Mouse (Mus musculus) CH12.LX (cell line): Measurements from ENCODE around the gene Klhdc9.

ENCODE experiments used
- CHD2 ChIP-seq: IDR thresholded peaks from 2 replicates; pipeline ENCODE4 v1.6.1; 2011; ENCODE audit warnings: low read length, improper control_type of control experiment
- CTCF ChIP-seq, 2 experiments: IDR thresholded peaks in 1 of 2; conservative IDR thresholded peaks in 1 of 2; 2 replicates each; pipeline ENCODE4 v1.5.1; 2011 to 2012; ENCODE audit warnings: low read depth in 2 of 2, low read length in 2 of 2, improper control_type of control experiment in 1 of 2, inconsistent platforms in 1 of 2, mild to moderate bottlenecking in 1 of 2, moderate library complexity in 1 of 2
- ETS1 ChIP-seq: conservative IDR thresholded peaks from 2 replicates; pipeline ENCODE4 v1.6.1; 2012; ENCODE audit warnings: low read depth, mild to moderate bottlenecking, inconsistent platforms, low read length, improper control_type of control experiment, moderate library complexity
- HCFC1 ChIP-seq: IDR thresholded peaks from 2 replicates; pipeline ENCODE4 v1.6.1; 2012; ENCODE audit warnings: low read depth, mild to moderate bottlenecking, inconsistent platforms, low read length, improper control_type of control experiment
- JUN ChIP-seq: IDR thresholded peaks from 2 replicates; pipeline ENCODE4 v1.6.1; 2011; ENCODE audit warnings: low read depth, mild to moderate bottlenecking, low read length, improper control_type of control experiment, moderate library complexity; ENCODE audit not compliant: insufficient read depth
- JUND ChIP-seq: conservative IDR thresholded peaks from 2 replicates; pipeline ENCODE4 v1.6.1; 2011; ENCODE audit warnings: low read depth, low read length, improper control_type of control experiment
- KAT2A ChIP-seq: IDR thresholded peaks from 2 replicates; pipeline ENCODE4 v1.6.1; 2012; ENCODE audit warnings: low read length, improper control_type of control experiment, inconsistent platforms; ENCODE audit not compliant: insufficient replicate concordance
- MAZ ChIP-seq: IDR thresholded peaks from 2 replicates; pipeline ENCODE4 v1.6.1; 2012; ENCODE audit warnings: low read depth, mild to moderate bottlenecking, inconsistent platforms, low read length, improper control_type of control experiment, moderate library complexity
- MYC ChIP-seq: IDR thresholded peaks from 2 replicates; pipeline ENCODE4 v1.6.1; 2011; ENCODE audit warnings: low read depth, mild to moderate bottlenecking, improper control_type of control experiment, low read length
- POLR2A ChIP-seq: IDR thresholded peaks from 2 replicates; pipeline ENCODE4 v1.6.1; 2011; ENCODE audit warnings: low read depth, mild to moderate bottlenecking, improper control_type of control experiment, low read length
- POLR2AphosphoS2 ChIP-seq: IDR thresholded peaks from 2 replicates; pipeline ENCODE4 v1.6.1; 2011; ENCODE audit warnings: low read depth, low read length, improper control_type of control experiment
- ZKSCAN1 ChIP-seq: IDR thresholded peaks from 2 replicates; pipeline ENCODE4 v1.6.1; 2012; ENCODE audit warnings: low read depth, inconsistent platforms, low read length, improper control_type of control experiment, borderline replicate concordance

DNA sequence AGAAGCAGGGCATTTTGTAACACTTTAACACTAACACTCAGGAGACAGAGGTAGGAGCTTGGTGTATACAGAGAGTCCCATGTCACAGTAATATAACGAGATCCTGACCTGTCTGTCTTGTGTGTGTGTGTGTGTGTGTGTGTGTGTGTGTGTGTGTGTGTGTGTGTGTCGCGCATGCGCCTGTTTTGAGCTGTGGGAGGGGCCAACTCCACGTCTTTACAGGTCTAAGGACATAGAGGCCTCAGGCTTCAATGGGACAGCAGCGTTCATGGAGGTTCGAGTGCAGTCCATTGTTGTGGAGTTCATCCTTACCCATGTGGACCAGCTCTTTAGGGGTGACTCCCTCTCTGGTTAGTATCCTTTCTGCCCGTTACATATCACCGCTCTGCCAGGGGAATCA is 42.4 kb upstream of the Klhdc9 start:
- TF ChIP-seq JUN (no peak), MYC (no peak), CTCF (conservative IDR thresholded peaks at IDR 0.05 in 1 of 2, IDR thresholded peaks at IDR 0.05 in 1 of 2; ENCODE audit: low read depth in 2 of 2, low read length in 2 of 2) (no peak), POLR2A (no peak), HCFC1 (no peak), CHD2 (no peak), KAT2A (no peak), JUND (no peak), ZKSCAN1 (no peak), POLR2AphosphoS2 (no peak), ETS1 (no peak), MAZ (no peak)
